Mouse (Mus musculus) layer of hippocampus, adult 9-11 months (tissue): ENCODE results near the gene Stum.

ENCODE experiments used
- DNase-seq: peaks from one replicate; pipeline ENCODE4 v3.0.0; 2022

Stum gene

GRCm38 (mm10) chr1:180383884-180384283 is 99.4 kb downstream of the Stum start:
- no peak for DNase-seq
